Mouse (Mus musculus) erythroblast, embryonic 14.5 days (primary cell): ENCODE results near the gene St7. TPM values are rescaled to one million over a fixed set of nuclear protein-coding genes. Genes with fewer than 3 reads are reported as not detected.
A peak's percentile ranks its signal among the peaks of the same experiment; 100 is the strongest.

Experiments used
- H3K27me3 ChIP-seq: 2 replicates; pipeline ENCODE4 v1.6.1; 2012; ENCODE audit warnings: inconsistent platforms; ENCODE audit not compliant: control insufficient read depth
- H3K36me3 ChIP-seq: 2 replicates; pipeline ENCODE4 v1.6.1; 2012; ENCODE audit warnings: mild to moderate bottlenecking, inconsistent platforms; ENCODE audit not compliant: control insufficient read depth
- H3K4me1 ChIP-seq: 2 replicates; pipeline ENCODE4 v1.6.1; 2012; ENCODE audit warnings: inconsistent platforms; ENCODE audit not compliant: control insufficient read depth
- H3K4me3 ChIP-seq: replicated peaks from 2 replicates; pipeline ENCODE3; 2012; ENCODE audit warnings: moderate library complexity, mild to moderate bottlenecking, inconsistent platforms
- H3K9me3 ChIP-seq: 2 replicates; pipeline ENCODE4 v1.6.1; 2012; ENCODE audit warnings: low read length, inconsistent platforms, mixed read lengths; ENCODE audit not compliant: control insufficient read depth
- GATA1 ChIP-seq: IDR thresholded peaks from 2 replicates; pipeline ENCODE4 v1.6.1; 2012; ENCODE audit warnings: low read length, inconsistent platforms, mixed read lengths
- TAL1 ChIP-seq: IDR thresholded peaks from 3 replicates; pipeline ENCODE4 v1.6.1; 2012; ENCODE audit warnings: low read length, inconsistent platforms, mixed read lengths
- polyA plus RNA-seq: library from polyadenylated mRNA; stranded (reverse); fragments of >175 nt; gene quantifications from 2 replicates; pipeline ENCODE4 v1.2.3, GENCODE M21; 2012

The St7 gene
- polyA plus RNA-seq, 1 experiment = 0.85 TPM

DNA sequence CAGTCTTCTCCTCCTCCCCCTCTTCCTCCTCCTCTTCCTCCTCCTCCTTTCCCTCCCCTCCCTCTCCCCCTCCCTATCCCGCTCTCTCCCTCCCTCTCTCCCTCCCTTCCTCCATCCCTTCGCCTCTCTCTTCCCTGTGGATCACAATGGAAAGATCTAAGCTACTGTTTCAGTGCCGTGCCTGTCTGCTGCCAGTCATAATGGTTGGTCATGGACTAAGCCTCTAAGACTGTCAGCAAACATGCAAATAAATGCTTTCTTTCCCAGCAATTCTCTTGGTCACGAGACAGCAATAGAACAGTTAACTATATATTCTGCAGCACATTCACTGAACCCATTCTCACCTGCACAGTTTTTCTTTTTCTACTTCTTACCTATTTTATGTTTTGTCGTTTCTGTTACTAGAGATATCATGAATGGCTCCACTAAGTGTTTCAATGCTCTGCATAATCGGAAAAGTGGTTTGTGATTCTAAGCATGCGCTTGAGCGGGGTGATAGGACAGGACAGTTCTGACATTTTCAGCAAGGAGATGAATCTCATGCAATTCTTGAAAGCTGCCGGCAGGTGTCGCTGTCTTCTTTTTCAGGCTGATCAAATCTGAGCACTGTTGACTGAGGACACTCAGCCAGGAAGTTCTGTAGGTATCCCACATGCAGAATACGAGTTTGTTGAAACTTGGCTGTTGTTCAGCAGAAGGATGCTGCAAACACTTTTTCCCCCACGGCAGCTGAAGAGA, 17.5 kb upstream of the St7 start:
- peaks cover 13% of the 10 kb centered on the region for H3K4me1 ChIP-seq
- H3K36me3 ChIP-seq = no peaks in the 10 kb centered on the region
- H3K4me3 ChIP-seq = no peak overlapping the region
- TF ChIP-seq GATA1 = no peak
- TF ChIP-seq TAL1 = no peak
- peaks cover 2% of the 10 kb centered on the region; the same call in 1 of the 2 replicates for H3K27me3 ChIP-seq
- no peaks in the 10 kb centered on the region for H3K9me3 ChIP-seq

DNA sequence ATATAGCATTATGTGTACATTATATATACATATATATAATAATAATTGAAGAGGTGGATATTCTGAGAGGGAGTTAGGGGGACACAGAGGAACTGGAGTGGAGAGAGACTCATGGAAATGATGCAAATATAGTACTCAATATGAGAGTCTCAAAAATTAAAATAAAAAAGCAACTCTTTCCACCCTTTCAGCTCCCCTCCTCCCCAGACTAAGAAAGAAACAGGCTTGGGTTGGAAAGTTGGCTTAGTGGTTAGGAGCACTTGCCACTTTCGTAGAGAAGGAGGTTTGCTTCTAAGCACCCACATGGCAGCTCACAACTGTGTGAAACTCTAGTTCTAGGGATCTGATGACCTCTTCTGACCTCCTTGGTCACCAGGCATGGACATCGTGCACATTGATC, 15.7 kb upstream of the St7 start:
- H3K9me3 ChIP-seq = peaks cover 8% of the 10 kb centered on the region
- peaks cover 30% of the 10 kb centered on the region for H3K4me1 ChIP-seq
- H3K27me3 ChIP-seq = peaks cover 7% of the 10 kb centered on the region
- peaks cover 5% of the 10 kb centered on the region for H3K36me3 ChIP-seq
- TF ChIP-seq TAL1 (no peak), GATA1 (no peak)
- H3K4me3 ChIP-seq = no peak overlapping the region

GRCm38 (mm10) chr6:17680266-17680925, 12.3 kb upstream of the St7 start:
- Histone ChIP-seq H3K9me3 (peaks cover 8% of the 10 kb centered on the region), H3K36me3 (peaks cover 5% of the 10 kb centered on the region), H3K4me3 (no peak overlapping the region), H3K27me3 (peaks cover 5% of the 10 kb centered on the region), H3K4me1 (peaks cover 30% of the 10 kb centered on the region)
- peak; percentile 34; the same call in 1 of the 3 replicates for TF ChIP-seq TAL1
- no peak for TF ChIP-seq GATA1

DNA sequence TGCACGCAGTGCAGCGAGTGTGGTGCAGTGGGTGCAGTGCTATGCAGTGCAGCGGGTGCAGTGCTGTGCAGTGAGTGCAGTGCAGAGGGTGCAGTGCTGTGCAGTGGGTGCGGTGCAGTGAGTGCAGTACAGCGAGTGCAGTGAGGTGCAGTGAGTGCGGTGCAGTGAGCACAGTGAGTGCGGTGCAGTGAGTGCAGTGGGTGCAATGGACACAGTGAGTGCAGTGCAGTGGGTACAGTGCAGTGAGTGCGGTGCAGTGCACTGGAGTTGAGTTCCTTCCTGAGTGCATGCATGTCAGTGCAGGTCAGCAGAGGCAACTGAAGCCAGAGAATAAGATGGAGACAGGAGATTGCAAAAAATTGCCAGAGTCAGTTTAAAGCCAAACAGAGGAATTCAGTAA, 10.9 kb upstream of the St7 start:
- Histone ChIP-seq H3K36me3 (peaks cover 5% of the 10 kb centered on the region), H3K9me3 (peaks cover 8% of the 10 kb centered on the region), H3K27me3 (peaks cover 5% of the 10 kb centered on the region), H3K4me1 (peaks cover 30% of the 10 kb centered on the region), H3K4me3 (no peak overlapping the region)
- TF ChIP-seq TAL1 = no peak
- TF ChIP-seq GATA1 = no peak

- TF ChIP-seq GATA1 = no peak
- peaks cover 8% of the 10 kb centered on the region for H3K4me1 ChIP-seq
- H3K4me3 ChIP-seq = no peak overlapping the region
- no peaks in the 10 kb centered on the region for H3K36me3 ChIP-seq
- peaks cover 5% of the 10 kb centered on the region for H3K9me3 ChIP-seq
- H3K27me3 ChIP-seq = no peaks in the 10 kb centered on the region
These were observed 4.1 kb upstream of the St7 start for GRCm38 (mm10) chr6:17688676-17689075.

DNA sequence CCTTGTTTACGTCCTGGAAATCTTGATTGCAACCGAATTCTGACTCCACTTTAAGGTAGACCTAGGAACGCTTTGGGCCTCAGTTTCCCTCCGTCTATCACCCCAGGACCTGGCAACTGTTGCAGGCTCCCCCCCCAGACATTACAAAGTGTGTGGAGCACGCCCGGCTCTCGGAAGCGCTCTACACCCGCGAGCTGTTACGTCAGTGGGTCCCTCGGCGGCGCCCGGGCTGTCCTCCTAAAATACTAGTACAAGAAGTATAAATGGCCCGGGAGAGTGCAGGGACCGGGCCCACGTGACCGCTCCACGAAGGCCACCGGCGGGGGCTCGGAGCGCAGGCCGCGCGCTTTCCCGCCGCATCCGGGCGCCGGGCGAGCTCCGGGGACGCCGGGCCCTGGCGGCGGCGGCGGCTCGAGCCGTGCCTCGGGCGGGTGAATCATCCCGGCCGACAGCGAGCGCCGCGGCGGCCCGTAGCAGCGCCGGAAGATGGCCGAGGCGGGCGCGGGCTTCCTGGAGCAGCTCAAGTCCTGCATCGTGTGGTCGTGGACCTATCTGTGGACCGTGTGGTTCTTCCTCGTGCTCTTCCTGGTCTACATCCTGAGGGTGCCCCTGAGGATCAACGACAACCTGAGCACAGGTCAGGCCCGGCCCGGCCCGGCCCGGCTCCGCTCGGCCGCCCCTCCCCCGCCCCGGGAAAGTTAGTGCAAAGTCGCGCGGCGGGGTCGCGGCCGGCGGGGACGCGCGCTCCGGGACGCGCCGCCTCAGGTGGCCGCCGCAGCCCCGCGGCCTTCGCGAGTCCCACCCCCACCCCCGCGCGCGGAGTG, 1.2 kb downstream of the St7 start:
- no peaks in the 10 kb centered on the region for H3K9me3 ChIP-seq
- TF ChIP-seq TAL1 (no peak), GATA1 (no peak)
- H3K4me3 ChIP-seq = peak overlapping the region; percentile 94
- H3K27me3 ChIP-seq = no peaks in the 10 kb centered on the region
- H3K4me1 ChIP-seq = peaks cover 30% of the 10 kb centered on the region
- H3K36me3 ChIP-seq = peaks cover 12% of the 10 kb centered on the region

- Histone ChIP-seq H3K36me3 (peaks cover 12% of the 10 kb centered on the region), H3K27me3 (no peaks in the 10 kb centered on the region), H3K4me3 (peak overlapping the region; percentile 94), H3K4me1 (peaks cover 30% of the 10 kb centered on the region), H3K9me3 (no peaks in the 10 kb centered on the region)
- TF ChIP-seq TAL1 = no peak
- no peak for TF ChIP-seq GATA1
These were observed 1.8 kb downstream of the St7 start for GRCm38 (mm10) chr6:17694550-17694951.

DNA sequence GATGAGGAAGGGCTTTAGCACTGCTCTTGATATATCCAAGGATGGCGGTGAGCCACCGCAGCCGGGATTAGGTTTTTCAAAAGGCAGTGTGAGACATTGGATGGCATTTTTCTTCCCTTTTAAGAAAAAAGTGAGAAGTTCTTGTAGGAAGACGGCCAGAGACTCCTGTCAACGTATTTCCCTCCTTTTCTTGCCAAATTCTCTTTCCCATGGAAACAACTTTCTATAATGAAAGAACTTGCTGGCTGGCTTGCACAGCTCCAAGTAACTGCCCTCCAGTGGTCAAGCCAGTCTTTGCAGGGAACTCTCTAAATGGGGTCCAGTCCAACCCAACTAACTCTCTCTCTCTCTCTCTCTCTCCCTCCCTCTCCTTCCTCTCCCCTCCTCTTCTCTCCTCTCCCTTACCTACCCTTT, 3.6 kb downstream of the St7 start:
- TF ChIP-seq GATA1 (no peak), TAL1 (no peak)
- Histone ChIP-seq H3K9me3 (no peaks in the 10 kb centered on the region), H3K4me1 (peaks cover 30% of the 10 kb centered on the region), H3K27me3 (no peaks in the 10 kb centered on the region), H3K36me3 (peaks cover 15% of the 10 kb centered on the region), H3K4me3 (no peak overlapping the region)
